Mouse (Mus musculus): ENCODE data around the gene Slc38a4. TPM values are rescaled to one million over a fixed set of nuclear protein-coding genes. Genes with fewer than 3 reads are reported as not detected.

The Slc38a4 gene
- 89.0 and 93.5 TPM in 2 replicates for polyA plus RNA-seq (2014; fragmentation: Nextera tagmentation; extraction: Ambion mirVana)

DNA sequence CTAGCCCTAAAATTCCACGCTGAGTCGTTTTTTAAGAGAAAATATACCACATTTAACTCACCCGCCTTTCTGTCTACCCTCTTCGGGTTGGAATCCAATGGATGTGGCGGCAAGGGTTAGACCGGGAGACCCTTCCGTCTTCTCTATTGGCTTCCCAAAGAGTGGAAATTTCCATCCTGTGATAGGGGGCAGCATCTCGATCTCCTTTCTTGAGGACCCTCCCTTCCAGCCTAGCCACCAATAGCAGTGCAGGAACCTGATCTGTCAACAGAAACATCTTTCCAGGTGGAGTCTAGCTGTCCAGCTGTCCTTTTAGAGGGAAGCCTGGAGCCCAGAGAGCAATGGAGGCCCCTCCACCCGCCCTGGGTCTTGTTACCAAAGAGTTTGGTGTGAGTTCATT is at the start of gene Slc38a4:
Slc38a4 (minus strand) TSS at position 163 of the 400 bp plus-strand sequence.
- DNase-seq (ENCODE audit: low spot score) (peak; percentile 92), ATAC-seq (ENCODE audit: low read depth) (peak; percentile 85)

DNA sequence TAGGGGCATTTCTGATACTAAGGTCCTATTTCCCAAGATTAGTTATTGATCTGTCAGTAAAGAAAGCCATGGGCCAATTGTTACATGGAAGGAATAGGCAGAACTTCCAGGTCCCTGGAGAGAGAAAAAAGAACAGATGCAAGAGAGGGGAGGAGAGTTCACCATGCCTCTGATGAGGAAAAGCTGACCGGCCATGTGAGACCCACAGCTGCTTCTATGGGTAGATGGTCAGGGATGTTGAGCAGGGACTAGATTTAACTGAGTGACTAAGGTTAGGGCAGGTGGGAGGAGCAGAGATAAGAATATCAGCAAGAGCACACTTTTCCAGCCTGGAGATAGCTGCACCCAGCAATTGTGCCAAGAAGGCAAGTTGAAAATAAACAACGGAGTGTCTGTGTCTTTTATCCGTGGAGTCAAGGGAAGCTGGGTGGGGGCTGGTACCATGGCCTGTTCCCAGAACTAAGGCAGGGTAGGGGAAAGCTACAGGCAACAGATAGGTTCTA is 49.2 kb upstream of the Slc38a4 start:
- Histone ChIP-seq H3K9ac (ENCODE audit: low read depth, low read length) (no peak overlapping the region), H3K9me3 (ENCODE audit: control insufficient read depth, low read length) (no peaks in the 10 kb centered on the region), H3K27ac (replicated peaks; ENCODE audit: low read depth, low read length) (no peak overlapping the region), H3K4me2 (ENCODE audit: low read depth, low read length) (no peak overlapping the region), H3K4me1 (ENCODE audit: control insufficient read depth, insufficient read depth, low read length) (peaks cover 11% of the 10 kb centered on the region; the same call in 1 of the 2 replicates), H3K27me3 (replicated peaks; ENCODE audit: control insufficient read depth, insufficient read depth, low read length) (no peaks in the 10 kb centered on the region), H3K36me3 (ENCODE audit: control insufficient read depth, insufficient read depth, low read length) (no peaks in the 10 kb centered on the region), H3K4me3 (ENCODE audit: low read depth, low read length) (no peak overlapping the region)
- DNase-seq (ENCODE audit: low spot score): no peak
- WGBS: 58% methylated on average over 3 of the region's 3 CpGs
- no peak for ATAC-seq (ENCODE audit: low read depth)

More for the DNA sequence above, at the start of gene Slc38a4:
- H3K4me3 ChIP-seq (ENCODE audit: low read depth, low read length): peak within 1 kb of the TSS; percentile 45
- peak within 1 kb of the TSS; percentile 66 for H3K9ac ChIP-seq (ENCODE audit: low read depth, low read length)
- no peaks in the 10 kb centered on the region for H3K4me1 ChIP-seq (ENCODE audit: control insufficient read depth, insufficient read depth, low read length)
- peak within 1 kb of the TSS; percentile 55; the same call in 1 of the 2 replicates for H3K27ac ChIP-seq (replicated peaks; ENCODE audit: low read depth, low read length)
- 59% methylated on average over 9 of the region's 9 CpGs for WGBS
- no peaks in the 10 kb centered on the region for H3K27me3 ChIP-seq (replicated peaks; ENCODE audit: control insufficient read depth, insufficient read depth, low read length)
- H3K36me3 ChIP-seq (ENCODE audit: control insufficient read depth, insufficient read depth, low read length): no peaks in the 10 kb centered on the region
- peaks cover 13% of the 10 kb centered on the region for H3K9me3 ChIP-seq (ENCODE audit: control insufficient read depth, low read length)
- H3K4me2 ChIP-seq (ENCODE audit: low read depth, low read length): peak within 1 kb of the TSS; percentile 70

DNA sequence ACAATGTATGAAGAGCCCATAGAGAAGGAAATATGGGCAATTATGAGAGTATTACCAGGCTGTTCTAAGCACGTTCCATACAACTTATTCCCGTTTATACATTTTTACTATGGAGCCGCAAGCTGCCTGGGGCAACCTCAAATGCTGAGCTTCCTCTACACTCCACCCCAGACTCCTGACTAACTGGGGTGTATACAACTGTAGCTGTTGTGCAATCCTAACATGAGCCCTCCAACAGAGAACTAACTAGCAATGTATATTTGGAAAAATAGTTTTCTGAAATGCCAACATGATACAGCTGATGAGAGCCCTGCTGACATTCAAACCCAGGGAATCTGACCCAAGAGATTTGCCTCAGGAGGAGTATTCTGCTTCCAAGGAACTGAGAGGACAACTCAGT is 48.3 kb upstream of the Slc38a4 start:
- Histone ChIP-seq H3K4me2 (ENCODE audit: low read depth, low read length) (no peak overlapping the region), H3K9me3 (ENCODE audit: control insufficient read depth, low read length) (no peaks in the 10 kb centered on the region), H3K9ac (ENCODE audit: low read depth, low read length) (no peak overlapping the region), H3K4me3 (ENCODE audit: low read depth, low read length) (no peak overlapping the region), H3K27ac (replicated peaks; ENCODE audit: low read depth, low read length) (no peak overlapping the region), H3K4me1 (ENCODE audit: control insufficient read depth, insufficient read depth, low read length) (peaks cover 11% of the 10 kb centered on the region; the same call in 1 of the 2 replicates), H3K36me3 (ENCODE audit: control insufficient read depth, insufficient read depth, low read length) (no peaks in the 10 kb centered on the region), H3K27me3 (replicated peaks; ENCODE audit: control insufficient read depth, insufficient read depth, low read length) (no peaks in the 10 kb centered on the region)
- WGBS: 70% methylated on average over 3 of the region's 3 CpGs
- ATAC-seq (ENCODE audit: low read depth) (no peak), DNase-seq (ENCODE audit: low spot score) (no peak)

- no peaks in the 10 kb centered on the region for H3K27me3 ChIP-seq (replicated peaks; ENCODE audit: control insufficient read depth, insufficient read depth, low read length)
- peak overlapping the region; percentile 54; the same call in 1 of the 2 replicates for H3K27ac ChIP-seq (replicated peaks; ENCODE audit: low read depth, low read length)
- no peaks in the 10 kb centered on the region for H3K9me3 ChIP-seq (ENCODE audit: control insufficient read depth, low read length)
- H3K9ac ChIP-seq (ENCODE audit: low read depth, low read length): no peak overlapping the region
- peaks cover 11% of the 10 kb centered on the region; the same call in 1 of the 2 replicates for H3K4me1 ChIP-seq (ENCODE audit: control insufficient read depth, insufficient read depth, low read length)
- ATAC-seq (ENCODE audit: low read depth): no peak
- H3K4me3 ChIP-seq (ENCODE audit: low read depth, low read length): no peak overlapping the region
- peak; percentile 84 for DNase-seq (ENCODE audit: low spot score)
- WGBS: 38% methylated on average over 10 of the region's 10 CpGs
- no peaks in the 10 kb centered on the region for H3K36me3 ChIP-seq (ENCODE audit: control insufficient read depth, insufficient read depth, low read length)
- no peak overlapping the region for H3K4me2 ChIP-seq (ENCODE audit: low read depth, low read length)
These were observed 47.1 kb upstream of the Slc38a4 start for GRCm38 (mm10) chr15:97102811-97103210.

- Histone ChIP-seq H3K9ac (ENCODE audit: low read depth, low read length) (no peak overlapping the region), H3K27ac (replicated peaks; ENCODE audit: low read depth, low read length) (peak overlapping the region; percentile 36; the same call in 1 of the 2 replicates), H3K4me1 (ENCODE audit: control insufficient read depth, insufficient read depth, low read length) (peaks cover 11% of the 10 kb centered on the region; the same call in 1 of the 2 replicates), H3K9me3 (ENCODE audit: control insufficient read depth, low read length) (no peaks in the 10 kb centered on the region), H3K27me3 (replicated peaks; ENCODE audit: control insufficient read depth, insufficient read depth, low read length) (no peaks in the 10 kb centered on the region), H3K4me2 (ENCODE audit: low read depth, low read length) (no peak overlapping the region), H3K4me3 (ENCODE audit: low read depth, low read length) (no peak overlapping the region), H3K36me3 (ENCODE audit: control insufficient read depth, insufficient read depth, low read length) (no peaks in the 10 kb centered on the region)
- peak; percentile 74 for DNase-seq (ENCODE audit: low spot score)
- WGBS: 77% methylated on average over 5 of the region's 5 CpGs
- peak; percentile 62; the same call in 1 of the 2 replicates for ATAC-seq (ENCODE audit: low read depth)
These were observed 46.4 kb upstream of the Slc38a4 start for GRCm38 (mm10) chr15:97102181-97102580.

DNA sequence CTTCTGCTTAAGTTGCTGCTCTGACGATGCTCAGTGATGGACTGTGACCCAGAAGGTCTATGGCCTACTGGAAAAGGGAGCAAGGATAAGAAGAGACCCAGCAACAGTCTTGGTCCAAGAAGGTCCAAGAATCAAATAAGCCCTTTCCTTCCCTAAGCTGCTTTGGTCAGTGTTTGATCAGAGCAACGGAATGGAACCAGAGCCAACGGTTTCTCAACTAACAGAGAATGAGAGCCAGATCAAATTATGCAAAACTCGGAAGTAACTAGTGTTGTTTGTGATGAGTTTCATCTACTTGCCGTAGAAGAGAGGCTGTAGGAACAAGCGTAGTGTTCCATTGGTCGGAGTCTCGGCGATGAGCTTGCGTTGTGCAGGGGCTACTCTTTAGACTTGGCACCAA is 43.3 kb upstream of the Slc38a4 start:
- no peak overlapping the region for H3K4me2 ChIP-seq (ENCODE audit: low read depth, low read length)
- WGBS: 94% methylated on average over 10 of the region's 10 CpGs
- peaks cover 7% of the 10 kb centered on the region; the same call in 1 of the 2 replicates for H3K4me1 ChIP-seq (ENCODE audit: control insufficient read depth, insufficient read depth, low read length)
- no peak for DNase-seq (ENCODE audit: low spot score)
- H3K9me3 ChIP-seq (ENCODE audit: control insufficient read depth, low read length): 0 out of 2 replicates have a peak, but pooled peaks cover 6% of the 10 kb centered on the region
- H3K27me3 ChIP-seq (replicated peaks; ENCODE audit: control insufficient read depth, insufficient read depth, low read length): no peaks in the 10 kb centered on the region
- ATAC-seq (ENCODE audit: low read depth): no peak
- H3K4me3 ChIP-seq (ENCODE audit: low read depth, low read length): no peak overlapping the region
- H3K9ac ChIP-seq (ENCODE audit: low read depth, low read length): no peak overlapping the region
- no peaks in the 10 kb centered on the region for H3K36me3 ChIP-seq (ENCODE audit: control insufficient read depth, insufficient read depth, low read length)
- H3K27ac ChIP-seq (replicated peaks; ENCODE audit: low read depth, low read length): no peak overlapping the region

GRCm38 (mm10) chr15:97097548-97097947 is 41.8 kb upstream of the Slc38a4 start:
- Histone ChIP-seq H3K9me3 (ENCODE audit: control insufficient read depth, low read length) (0 out of 2 replicates have a peak, but pooled peaks cover 6% of the 10 kb centered on the region), H3K27ac (replicated peaks; ENCODE audit: low read depth, low read length) (no peak overlapping the region), H3K4me2 (ENCODE audit: low read depth, low read length) (no peak overlapping the region), H3K36me3 (ENCODE audit: control insufficient read depth, insufficient read depth, low read length) (no peaks in the 10 kb centered on the region), H3K4me1 (ENCODE audit: control insufficient read depth, insufficient read depth, low read length) (peaks cover under 1% of the 10 kb centered on the region; the same call in 1 of the 2 replicates), H3K27me3 (replicated peaks; ENCODE audit: control insufficient read depth, insufficient read depth, low read length) (no peaks in the 10 kb centered on the region), H3K9ac (ENCODE audit: low read depth, low read length) (no peak overlapping the region), H3K4me3 (ENCODE audit: low read depth, low read length) (no peak overlapping the region)
- WGBS: 66% methylated on average over 4 of the region's 4 CpGs
- DNase-seq (ENCODE audit: low spot score): no peak
- ATAC-seq (ENCODE audit: low read depth): no peak

DNA sequence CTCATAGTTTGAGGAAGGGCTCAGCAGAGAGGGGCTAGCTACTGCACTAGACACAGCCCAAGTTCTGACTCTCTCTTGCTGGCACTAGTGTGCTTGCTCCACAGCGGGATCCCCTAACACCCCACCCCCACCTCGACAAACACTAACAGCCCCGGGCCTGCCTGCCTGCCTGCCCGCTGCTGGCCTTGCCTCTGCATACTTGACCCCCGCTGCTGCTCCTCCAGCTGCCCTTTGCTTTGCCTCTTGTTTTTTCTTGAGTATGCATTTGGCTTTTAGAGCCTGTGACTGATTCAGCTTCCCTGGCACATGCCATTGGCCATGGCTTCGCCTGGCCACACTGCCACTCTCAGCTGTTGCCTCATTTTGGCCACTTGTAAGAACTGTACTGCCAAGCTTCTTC is 33.8 kb upstream of the Slc38a4 start:
- Histone ChIP-seq H3K27me3 (replicated peaks; ENCODE audit: control insufficient read depth, insufficient read depth, low read length) (no peaks in the 10 kb centered on the region), H3K4me1 (ENCODE audit: control insufficient read depth, insufficient read depth, low read length) (peaks cover 4% of the 10 kb centered on the region), H3K9me3 (ENCODE audit: control insufficient read depth, low read length) (0 out of 2 replicates have a peak, but pooled peaks cover 3% of the 10 kb centered on the region), H3K9ac (ENCODE audit: low read depth, low read length) (no peak overlapping the region), H3K4me3 (ENCODE audit: low read depth, low read length) (no peak overlapping the region), H3K4me2 (ENCODE audit: low read depth, low read length) (no peak overlapping the region), H3K36me3 (ENCODE audit: control insufficient read depth, insufficient read depth, low read length) (no peaks in the 10 kb centered on the region), H3K27ac (replicated peaks; ENCODE audit: low read depth, low read length) (no peak overlapping the region)
- peak; percentile 25 for DNase-seq (ENCODE audit: low spot score)
- peak; percentile 60; the same call in 1 of the 2 replicates for ATAC-seq (ENCODE audit: low read depth)
- WGBS: 13% methylated on average over 5 of the region's 6 CpGs

DNA sequence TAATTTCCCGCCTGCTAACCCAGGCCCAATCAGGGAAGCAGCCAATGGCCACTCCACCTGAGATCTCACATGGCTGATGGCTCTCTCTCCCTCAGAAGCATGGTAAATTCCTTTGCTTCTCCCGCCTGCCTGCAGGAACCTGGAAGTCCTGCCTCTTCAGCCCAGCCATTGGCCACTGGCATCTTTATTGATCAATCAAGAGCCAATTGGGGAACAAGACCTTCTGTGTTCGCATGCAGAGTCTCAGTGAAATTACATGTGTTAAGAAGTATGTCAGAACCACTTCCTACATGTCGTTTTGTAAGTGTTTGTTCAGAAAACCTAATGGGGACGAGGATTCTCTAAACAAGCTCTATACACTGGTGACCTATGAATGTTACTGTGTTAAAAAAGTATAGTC is 30.1 kb upstream of the Slc38a4 start:
- H3K4me2 ChIP-seq (ENCODE audit: low read depth, low read length): peak overlapping the region; percentile 38
- no peaks in the 10 kb centered on the region for H3K9me3 ChIP-seq (ENCODE audit: control insufficient read depth, low read length)
- DNase-seq (ENCODE audit: low spot score): peak; percentile 91
- H3K36me3 ChIP-seq (ENCODE audit: control insufficient read depth, insufficient read depth, low read length): no peaks in the 10 kb centered on the region
- WGBS: 17% methylated on average over 5 of the region's 5 CpGs
- H3K9ac ChIP-seq (ENCODE audit: low read depth, low read length): no peak overlapping the region
- H3K4me1 ChIP-seq (ENCODE audit: control insufficient read depth, insufficient read depth, low read length): peaks cover 4% of the 10 kb centered on the region
- no peaks in the 10 kb centered on the region for H3K27me3 ChIP-seq (replicated peaks; ENCODE audit: control insufficient read depth, insufficient read depth, low read length)
- ATAC-seq (ENCODE audit: low read depth): peak; percentile 90
- 0 out of 2 replicates have a peak overlapping the region, but pooled peaks have one; percentile 7 for H3K4me3 ChIP-seq (ENCODE audit: low read depth, low read length)
- H3K27ac ChIP-seq (replicated peaks; ENCODE audit: low read depth, low read length): no peak overlapping the region; the same call in 1 of the 2 replicates
